ENCODE assay signal across 10 mouse cellular contexts in genomic region chr10:43765275-43765674, GRCm38 (mm10).
A peak's percentile ranks its signal among the peaks of the same experiment; 100 is the strongest.
DNase-seq lines count a peak whose midpoint lies in the region; ATAC-seq lines count a peak whose summit lies in the region.
"Had no signal": no experiment of that assay in that cellular context is flagged by ENCODE, and none has a peak within 500 bp of the region (broad histone marks: within the 10 kb centered on the region; RNA-seq: fewer than 3 reads in every experiment).

No protein-coding gene starts in this region.

- ATAC-seq in megakaryocyte-erythroid progenitor cell, adult 5-6 weeks (replicated peaks; ENCODE audit: low FRiP score, low TSS enrichment, poor library complexity, severe bottlenecking), result peak; percentile 64
- ATAC-seq: midbrain, embryonic 16.5 days had no signal

- DNase-seq in adrenal gland, adult (ENCODE audit: inconsistent age in 2 of 2, low spot score in 1 of 2), result peak; percentile 40 to 43
- DNase-seq in adrenal gland, postnatal 25 days, result no peak
- DNase-seq in kidney, adult 9 months, result peak; percentile 71
- DNase-seq in kidney, postnatal 4 days, result no peak
- peak; percentile 54 to 82 for DNase-seq in kidney, postnatal 36 days
- no peak for DNase-seq in right cerebral cortex, adult 18-20 months
- no peak for DNase-seq in urinary bladder, adult 18-20 months (ENCODE audit: low spot score in 2 of 2)
- DNase-seq: cerebellum, postnatal 14 days had no signal

Comparison
In these comparisons a context has a peak if more than half of its experiments do, and no peak if none do; other contexts are left out.
1. DNase-seq: peak in adrenal gland, adult (2 of 2), kidney, adult 9 months (single experiment) and kidney, postnatal 36 days (2 of 2); none in adrenal gland, postnatal 25 days (single experiment), kidney, postnatal 4 days (0 of 2), right cerebral cortex, adult 18-20 months (single experiment) and urinary bladder, adult 18-20 months (0 of 2).